Mouse (Mus musculus): ENCODE measurements around the gene Dglucy. TPM values are rescaled to one million over a fixed set of nuclear protein-coding genes. Genes with fewer than 3 reads are reported as not detected.

Gene Dglucy
- polyA plus RNA-seq, 1 experiment from 2014 or later = 0.57 TPM

GRCm38 (mm10) chr12:100753716-100754115 lies 25.1 kb upstream of the Dglucy start:
- ATAC-seq (ENCODE audit: low FRiP score) (no peak), DNase-seq (ENCODE audit: low spot score) (no peak)

GRCm38 (mm10) chr12:100757427-100757826 lies 21.4 kb upstream of the Dglucy start:
- H3K36me3 ChIP-seq (ENCODE audit: control insufficient read depth, insufficient read depth, low read length) = no peaks in the 10 kb centered on the region
- no peaks in the 10 kb centered on the region for H3K27me3 ChIP-seq (ENCODE audit: control insufficient read depth, insufficient read depth, low read length)
- DNase-seq (ENCODE audit: low spot score) (no peak), ATAC-seq (ENCODE audit: low FRiP score) (no peak)
- no peak overlapping the region for H3K4me3 ChIP-seq (ENCODE audit: low read depth, low read length)
- H3K27ac ChIP-seq (ENCODE audit: low read depth, low read length) = no peak overlapping the region
- no peaks in the 10 kb centered on the region for H3K4me1 ChIP-seq (replicated peaks; ENCODE audit: control insufficient read depth, insufficient read depth, low read length)
- 53% methylated on average over 4 of the region's 4 CpGs for WGBS
- H3K9me3 ChIP-seq (ENCODE audit: control insufficient read depth, low read length) = no peaks in the 10 kb centered on the region
- H3K4me2 ChIP-seq (replicated peaks; ENCODE audit: low read depth, low read length) = no peak overlapping the region
- no peak overlapping the region for H3K9ac ChIP-seq (ENCODE audit: low read depth, low read length)

More at GRCm38 (mm10) chr12:100753716-100754115, 25.1 kb upstream of the Dglucy start:
- no peaks in the 10 kb centered on the region for H3K27me3 ChIP-seq (ENCODE audit: control insufficient read depth, insufficient read depth, low read length)
- no peaks in the 10 kb centered on the region for H3K36me3 ChIP-seq (ENCODE audit: control insufficient read depth, insufficient read depth, low read length)
- H3K9ac ChIP-seq (ENCODE audit: low read depth, low read length) = no peak overlapping the region
- no peak overlapping the region for H3K4me3 ChIP-seq (ENCODE audit: low read depth, low read length)
- H3K9me3 ChIP-seq (ENCODE audit: control insufficient read depth, low read length) = no peaks in the 10 kb centered on the region
- WGBS = 62% methylated on average over 1 of the region's 1 CpGs
- H3K4me1 ChIP-seq (replicated peaks; ENCODE audit: control insufficient read depth, insufficient read depth, low read length) = no peaks in the 10 kb centered on the region
- H3K27ac ChIP-seq (ENCODE audit: low read depth, low read length) = no peak overlapping the region
- H3K4me2 ChIP-seq (replicated peaks; ENCODE audit: low read depth, low read length) = no peak overlapping the region

GRCm38 (mm10) chr12:100762663-100763425 lies 16.0 kb upstream of the Dglucy start:
- Histone ChIP-seq H3K4me2 (replicated peaks; ENCODE audit: low read depth, low read length) (no peak overlapping the region), H3K9me3 (ENCODE audit: control insufficient read depth, low read length) (no peaks in the 10 kb centered on the region), H3K4me1 (replicated peaks; ENCODE audit: control insufficient read depth, insufficient read depth, low read length) (no peaks in the 10 kb centered on the region; the same call in 1 of the 2 replicates), H3K27me3 (ENCODE audit: control insufficient read depth, insufficient read depth, low read length) (no peaks in the 10 kb centered on the region), H3K4me3 (ENCODE audit: low read depth, low read length) (no peak overlapping the region), H3K36me3 (ENCODE audit: control insufficient read depth, insufficient read depth, low read length) (no peaks in the 10 kb centered on the region), H3K9ac (ENCODE audit: low read depth, low read length) (no peak overlapping the region), H3K27ac (ENCODE audit: low read depth, low read length) (no peak overlapping the region)
- ATAC-seq (ENCODE audit: low FRiP score) = no peak
- 71% methylated on average over 11 of the region's 11 CpGs for WGBS
- no peak for DNase-seq (ENCODE audit: low spot score)

GRCm38 (mm10) chr12:100764329-100765018 lies 14.4 kb upstream of the Dglucy start:
- no peaks in the 10 kb centered on the region for H3K9me3 ChIP-seq (ENCODE audit: control insufficient read depth, low read length)
- 71% methylated on average over 13 of the region's 13 CpGs for WGBS
- H3K27me3 ChIP-seq (ENCODE audit: control insufficient read depth, insufficient read depth, low read length) = no peaks in the 10 kb centered on the region
- H3K4me3 ChIP-seq (ENCODE audit: low read depth, low read length) = no peak overlapping the region
- H3K4me1 ChIP-seq (replicated peaks; ENCODE audit: control insufficient read depth, insufficient read depth, low read length) = no peaks in the 10 kb centered on the region; the same call in 1 of the 2 replicates
- no peak overlapping the region for H3K9ac ChIP-seq (ENCODE audit: low read depth, low read length)
- DNase-seq (ENCODE audit: low spot score) = no peak
- ATAC-seq (ENCODE audit: low FRiP score) = no peak
- no peaks in the 10 kb centered on the region for H3K36me3 ChIP-seq (ENCODE audit: control insufficient read depth, insufficient read depth, low read length)
- H3K27ac ChIP-seq (ENCODE audit: low read depth, low read length) = no peak overlapping the region
- no peak overlapping the region for H3K4me2 ChIP-seq (replicated peaks; ENCODE audit: low read depth, low read length)

GRCm38 (mm10) chr12:100769871-100770270 lies 9.0 kb upstream of the Dglucy start:
- 90% methylated on average over 6 of the region's 6 CpGs for WGBS

GRCm38 (mm10) chr12:100770765-100771164 lies 8.1 kb upstream of the Dglucy start:
- ATAC-seq (ENCODE audit: low FRiP score) (no peak), DNase-seq (ENCODE audit: low spot score) (no peak)
- no peak overlapping the region for H3K4me2 ChIP-seq (replicated peaks; ENCODE audit: low read depth, low read length)
- no peak overlapping the region for H3K27ac ChIP-seq (ENCODE audit: low read depth, low read length)
- H3K36me3 ChIP-seq (ENCODE audit: control insufficient read depth, insufficient read depth, low read length) = no peaks in the 10 kb centered on the region
- no peaks in the 10 kb centered on the region for H3K27me3 ChIP-seq (ENCODE audit: control insufficient read depth, insufficient read depth, low read length)
- no peaks in the 10 kb centered on the region for H3K9me3 ChIP-seq (ENCODE audit: control insufficient read depth, low read length)
- no peak overlapping the region for H3K4me3 ChIP-seq (ENCODE audit: low read depth, low read length)
- no peak overlapping the region for H3K9ac ChIP-seq (ENCODE audit: low read depth, low read length)
- H3K4me1 ChIP-seq (replicated peaks; ENCODE audit: control insufficient read depth, insufficient read depth, low read length) = no peaks in the 10 kb centered on the region
- 79% methylated on average over 3 of the region's 3 CpGs for WGBS

More at GRCm38 (mm10) chr12:100769871-100770270, 9.0 kb upstream of the Dglucy start:
- H3K36me3 ChIP-seq (ENCODE audit: control insufficient read depth, insufficient read depth, low read length) = no peaks in the 10 kb centered on the region
- H3K4me2 ChIP-seq (replicated peaks; ENCODE audit: low read depth, low read length) = no peak overlapping the region
- H3K27me3 ChIP-seq (ENCODE audit: control insufficient read depth, insufficient read depth, low read length) = no peaks in the 10 kb centered on the region
- no peaks in the 10 kb centered on the region for H3K9me3 ChIP-seq (ENCODE audit: control insufficient read depth, low read length)
- no peak overlapping the region for H3K9ac ChIP-seq (ENCODE audit: low read depth, low read length)
- no peak overlapping the region for H3K4me3 ChIP-seq (ENCODE audit: low read depth, low read length)
- DNase-seq (ENCODE audit: low spot score) (no peak), ATAC-seq (ENCODE audit: low FRiP score) (no peak)
- no peaks in the 10 kb centered on the region for H3K4me1 ChIP-seq (replicated peaks; ENCODE audit: control insufficient read depth, insufficient read depth, low read length)
- no peak overlapping the region for H3K27ac ChIP-seq (ENCODE audit: low read depth, low read length)

GRCm38 (mm10) chr12:100772230-100772984 lies 6.5 kb upstream of the Dglucy start:
- Histone ChIP-seq H3K27ac (ENCODE audit: low read depth, low read length) (no peak overlapping the region), H3K4me3 (ENCODE audit: low read depth, low read length) (no peak overlapping the region), H3K9me3 (ENCODE audit: control insufficient read depth, low read length) (no peaks in the 10 kb centered on the region), H3K4me2 (replicated peaks; ENCODE audit: low read depth, low read length) (no peak overlapping the region), H3K36me3 (ENCODE audit: control insufficient read depth, insufficient read depth, low read length) (no peaks in the 10 kb centered on the region), H3K9ac (ENCODE audit: low read depth, low read length) (no peak overlapping the region), H3K27me3 (ENCODE audit: control insufficient read depth, insufficient read depth, low read length) (no peaks in the 10 kb centered on the region), H3K4me1 (replicated peaks; ENCODE audit: control insufficient read depth, insufficient read depth, low read length) (no peaks in the 10 kb centered on the region)
- DNase-seq (ENCODE audit: low spot score) (no peak), ATAC-seq (ENCODE audit: low FRiP score) (no peak)
- 56% methylated on average over 7 of the region's 7 CpGs for WGBS

GRCm38 (mm10) chr12:100774756-100775155 lies 4.1 kb upstream of the Dglucy start:
- ATAC-seq (ENCODE audit: low FRiP score) (no peak), DNase-seq (ENCODE audit: low spot score) (no peak)
- H3K36me3 ChIP-seq (ENCODE audit: control insufficient read depth, insufficient read depth, low read length) = no peaks in the 10 kb centered on the region
- H3K27me3 ChIP-seq (ENCODE audit: control insufficient read depth, insufficient read depth, low read length) = no peaks in the 10 kb centered on the region
- 0 out of 2 replicates have a peak, but pooled peaks cover 3% of the 10 kb centered on the region for H3K4me1 ChIP-seq (replicated peaks; ENCODE audit: control insufficient read depth, insufficient read depth, low read length)
- H3K4me2 ChIP-seq (replicated peaks; ENCODE audit: low read depth, low read length) = no peak overlapping the region
- no peak overlapping the region for H3K9ac ChIP-seq (ENCODE audit: low read depth, low read length)
- no peak overlapping the region for H3K4me3 ChIP-seq (ENCODE audit: low read depth, low read length)
- WGBS = 83% methylated on average over 7 of the region's 7 CpGs
- H3K9me3 ChIP-seq (ENCODE audit: control insufficient read depth, low read length) = no peaks in the 10 kb centered on the region
- no peak overlapping the region for H3K27ac ChIP-seq (ENCODE audit: low read depth, low read length)

Measured in hindbrain, embryonic 11.5 days (tissue).